Comparison of ENCODE assay signal across 8 mouse cellular contexts in the genomic region with DNA sequence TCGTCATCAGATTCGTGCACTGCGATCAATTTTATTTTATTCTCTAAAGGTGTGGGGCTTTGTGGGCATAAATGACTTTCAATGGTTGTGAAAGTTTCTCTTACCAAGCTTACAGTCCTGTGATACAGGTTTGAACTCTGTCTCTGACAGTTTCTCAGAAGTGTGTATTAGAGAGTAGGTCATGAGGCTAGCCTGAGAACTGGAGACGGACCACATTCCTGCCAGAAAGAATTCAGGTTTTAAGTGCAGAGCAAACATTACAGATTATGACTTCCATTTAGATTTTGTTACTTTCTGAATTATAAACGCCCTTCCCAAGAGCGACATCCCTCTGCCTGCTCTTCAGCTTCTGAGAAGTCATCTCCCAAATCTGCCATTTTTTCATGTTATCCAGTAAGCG. TPM values are rescaled to one million over a fixed set of nuclear protein-coding genes. Genes with fewer than 3 reads are reported as not detected.
DNase-seq lines count a peak whose midpoint lies in the region; ATAC-seq lines count a peak whose summit lies in the region.

No protein-coding gene starts in this region.

- no peaks in the 10 kb centered on the region for H3K9me3 ChIP-seq in heart, embryonic 16.5 days (replicated peaks; ENCODE audit: control insufficient read depth, low read length)
- no peaks in the 10 kb centered on the region for H3K9me3 ChIP-seq in hindbrain, embryonic 11.5 days (ENCODE audit: control insufficient read depth, low read length)

- peak overlapping the region; percentile 73 for H3K4me3 ChIP-seq in heart, embryonic 16.5 days (ENCODE audit: low read length)
- H3K4me3 ChIP-seq in hindbrain, embryonic 11.5 days (ENCODE audit: low read depth, low read length): peak overlapping the region; percentile 54

- H3K36me3 ChIP-seq in heart, embryonic 16.5 days (ENCODE audit: control insufficient read depth, insufficient read depth): no peaks in the 10 kb centered on the region
- H3K36me3 ChIP-seq in hindbrain, embryonic 11.5 days (ENCODE audit: control insufficient read depth, insufficient read depth, low read length): no peaks in the 10 kb centered on the region

- peaks cover 2% of the 10 kb centered on the region; the same call in 1 of the 2 replicates for H3K4me1 ChIP-seq in heart, embryonic 16.5 days (ENCODE audit: control insufficient read depth, insufficient read depth, low read length)
- no peaks in the 10 kb centered on the region for H3K4me1 ChIP-seq in hindbrain, embryonic 11.5 days (replicated peaks; ENCODE audit: control insufficient read depth, insufficient read depth, low read length)

- intact Hi-C loops in heart, postnatal 25 days (cut with DNase I): no loop called here

- H3K9ac ChIP-seq in heart, embryonic 16.5 days (ENCODE audit: low read length): peak overlapping the region; percentile 69
- peak overlapping the region; percentile 66 for H3K9ac ChIP-seq in hindbrain, embryonic 11.5 days (ENCODE audit: low read depth, low read length)

- ATAC-seq in heart, embryonic 16.5 days (replicated peaks; ENCODE audit: extremely low read depth, insufficient read depth, low FRiP score): no peak
- peak; percentile 42 for ATAC-seq in hindbrain, embryonic 11.5 days (ENCODE audit: low FRiP score)

- 36% methylated on average over 7 of the region's 7 CpGs for WGBS in heart, embryonic 16.5 days
- WGBS in hindbrain, embryonic 11.5 days: 34% methylated on average over 7 of the region's 7 CpGs

- DNase-seq in heart, postnatal 25 days (ENCODE audit: low spot score): no peak
- peak; percentile 11 for DNase-seq in Muller cell, postnatal 12 days (ENCODE audit: inconsistent ontology term)
- DNase-seq in hindbrain, embryonic 11.5 days (ENCODE audit: low spot score): peak; percentile 43
- DNase-seq in mesoderm, embryonic 11.5 days (ENCODE audit: low read depth, low spot score): peak; percentile 9
- DNase-seq in adrenal gland, postnatal 4 days (ENCODE audit: low spot score in 2 of 2): no peak
- no peak for DNase-seq in thymus, postnatal 36 days
- DNase-seq in layer of hippocampus, adult 18-20 months (ENCODE audit: low spot score in 2 of 2): no peak

- no peaks in the 10 kb centered on the region for H3K27me3 ChIP-seq in heart, embryonic 16.5 days (ENCODE audit: control insufficient read depth, insufficient read depth, low read length)
- no peaks in the 10 kb centered on the region for H3K27me3 ChIP-seq in hindbrain, embryonic 11.5 days (ENCODE audit: control insufficient read depth, insufficient read depth, low read length)

- peak overlapping the region; percentile 84 for H3K27ac ChIP-seq in heart, embryonic 16.5 days (ENCODE audit: low read length)
- peak overlapping the region; percentile 82; the same call in 1 of the 2 replicates for H3K27ac ChIP-seq in hindbrain, embryonic 11.5 days (ENCODE audit: low read depth, low read length)

- H3K4me2 ChIP-seq in heart, embryonic 16.5 days (ENCODE audit: low read depth, low read length): peak overlapping the region; percentile 95
- H3K4me2 ChIP-seq in hindbrain, embryonic 11.5 days (replicated peaks; ENCODE audit: low read depth, low read length): peak overlapping the region; percentile 71

RNA-seq across cellular contexts. Expression of gene Gpr180, which starts 42.7 kb away (rescaled TPM):
- 39.3 and 41.5 TPM in 2 replicates for polyA plus RNA-seq in heart, embryonic 16.5 days (2015; fragmentation: Nextera tagmentation; extraction: Ambion mirVana)
- total RNA-seq in heart, postnatal 25 days (2021): 10 to 100 TPM; 20.3 to 21.1 TPM
- polyA plus RNA-seq in hindbrain, embryonic 11.5 days (2014; fragmentation: Nextera tagmentation; extraction: Ambion mirVana): 35.8 and 36.2 TPM in 2 replicates
- total RNA-seq in adrenal gland, postnatal 4 days (2021): 10 to 100 TPM; 30.7 to 31.3 TPM
- total RNA-seq in layer of hippocampus, adult 18-20 months (2021): 10 to 100 TPM; 24.0 to 26.1 TPM

RNA-seq across cellular contexts. Expression of gene Tgds, which starts 47.1 kb away (rescaled TPM):
- 27.3 and 31.2 TPM in 2 replicates for polyA plus RNA-seq in heart, embryonic 16.5 days (2015; fragmentation: Nextera tagmentation; extraction: Ambion mirVana)
- 10 to 100 TPM in 1 of 2 experiments, 1 to 10 TPM in 1; 9.5 to 10.1 TPM for total RNA-seq in heart, postnatal 25 days (2021)
- polyA plus RNA-seq in hindbrain, embryonic 11.5 days (2014; fragmentation: Nextera tagmentation; extraction: Ambion mirVana): 31.9 and 32.3 TPM in 2 replicates
- 10 to 100 TPM; 28.6 to 31.1 TPM for total RNA-seq in adrenal gland, postnatal 4 days (2021)
- total RNA-seq in layer of hippocampus, adult 18-20 months (2021): 10 to 100 TPM in 1 of 2 experiments, 1 to 10 TPM in 1; 8.5 to 11.1 TPM

RNA-seq across cellular contexts. Expression of gene Sox21, which starts 57.1 kb away (rescaled TPM):
- 0.05 and 0.16 TPM in 2 replicates for polyA plus RNA-seq in heart, embryonic 16.5 days (2015; fragmentation: Nextera tagmentation; extraction: Ambion mirVana)
- not detected for total RNA-seq in heart, postnatal 25 days (2021)
- 10.7 and 12.6 TPM in 2 replicates for polyA plus RNA-seq in hindbrain, embryonic 11.5 days (2014; fragmentation: Nextera tagmentation; extraction: Ambion mirVana)
- under 1 TPM; 0.11 to 0.17 TPM for total RNA-seq in adrenal gland, postnatal 4 days (2021)
- 10 to 100 TPM; 10.7 to 12.5 TPM for total RNA-seq in layer of hippocampus, adult 18-20 months (2021)

Comparison
In these comparisons a context has a peak if more than half of its experiments do, and no peak if none do; other contexts are left out.
1. DNase-seq: peak in Muller cell, postnatal 12 days (single experiment), hindbrain, embryonic 11.5 days (single experiment) and mesoderm, embryonic 11.5 days (single experiment); none in heart, postnatal 25 days (single experiment), adrenal gland, postnatal 4 days (0 of 2), thymus, postnatal 36 days (0 of 2) and layer of hippocampus, adult 18-20 months (0 of 2).
2. RNA of gene Sox21, which starts 57.1 kb away (total RNA-seq): 10.7 to 12.5 TPM in layer of hippocampus, adult 18-20 months; 0.11 to 0.17 TPM in adrenal gland, postnatal 4 days and not detected in heart, postnatal 25 days; every median in the first group is over 4 times any median in the second.